Mouse (Mus musculus) stomach, postnatal 0 days (tissue): Measurements from ENCODE around the gene Platr17.
"Not testable (repeated sequence)": the region's sequence is repeated elsewhere in the genome, so short reads cannot be mapped to it uniquely, and the experiment has no call there.

ENCODE experiments used
- CTCF ChIP-seq: IDR thresholded peaks from 2 replicates; pipeline ENCODE4 v1.5.1; 2016; ENCODE audit warnings: antibody characterized with exemption, low read depth, mild to moderate bottlenecking, moderate library complexity
- EP300 ChIP-seq: optimal IDR thresholded peaks from 2 replicates; pipeline ENCODE3; 2016; ENCODE audit warnings: antibody characterized with exemption

DNA sequence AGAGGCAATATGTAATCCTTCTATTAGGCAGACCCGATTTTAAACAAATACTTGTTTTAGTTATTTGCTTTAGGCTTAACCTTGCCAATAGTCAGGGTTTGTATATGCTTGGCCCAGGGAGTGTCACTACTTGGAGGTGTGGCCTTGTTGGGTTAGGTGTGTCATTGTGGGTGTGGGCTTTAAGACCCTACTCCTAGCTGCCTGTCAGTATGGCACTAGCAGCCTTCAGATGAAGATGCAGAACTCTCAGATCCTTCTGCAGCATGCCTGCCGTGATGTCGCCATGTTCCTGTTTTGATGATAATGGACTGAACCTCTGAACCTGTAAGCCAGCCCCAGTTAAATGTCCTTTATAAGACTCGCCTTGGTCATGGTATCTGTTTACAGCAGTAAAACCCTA is 11.9 kb upstream of the Platr17 start:
- TF ChIP-seq CTCF, EP300: not testable (repeated sequence)
